Mouse (Mus musculus) urinary bladder, postnatal 0 days (tissue): ENCODE data around the gene AC170998.1. TPM values are rescaled to one million over a fixed set of nuclear protein-coding genes. Genes with fewer than 3 reads are reported as not detected.

Experiments
- polyA plus RNA-seq: library from polyadenylated mRNA; unstranded; fragments of >200 nt; fragmentation: Nextera tagmentation; extraction: Ambion mirVana; gene quantifications from 2 replicates; pipeline ENCODE4 v1.2.1, GENCODE M21; 2015

AC170998.1 gene
- polyA plus RNA-seq = 2.0 and 2.2 TPM in 2 replicates

GRCm38 (mm10) chr17:28725783-28726182, at the start of gene AC170998.1:
Gene AC170998.1, plus strand, starts transcription at chr17:28726083.

GRCm38 (mm10) chr17:28689586-28690283, 36.1 kb upstream of the AC170998.1 start, which contains the start of gene Slc26a8:
Gene Slc26a8, minus strand, starts transcription at chr17:28690233.

GRCm38 (mm10) chr17:28690776-28691686, 34.9 kb upstream of the AC170998.1 start, which contains the start of gene Mapk14:
Gene Mapk14, plus strand, starts transcription at chr17:28691329.

GRCm38 (mm10) chr17:28769121-28769874, 43.4 kb downstream of the AC170998.1 start, which contains the start of gene Mapk13:
Gene Mapk13, plus strand, starts transcription at chr17:28769297.

Other genes starting within 250 kb of the AC170998.1 start
- gene Fkbp5, start 208.6 kb upstream of the AC170998.1 start, polyA plus RNA-seq = 12.4 and 15.0 TPM in 2 replicates
- not detected in 2 replicates for gene Armc12, start 195.3 kb upstream of the AC170998.1 start, polyA plus RNA-seq
- not detected in 2 replicates for gene Clpsl2, start 176.7 kb upstream of the AC170998.1 start, polyA plus RNA-seq
- gene Clps, start 165.3 kb upstream of the AC170998.1 start, polyA plus RNA-seq = 0.22 TPM in 1 of 2 replicates, not detected in the other
- gene Lhfpl5, start 150.4 kb upstream of the AC170998.1 start, polyA plus RNA-seq = 0.28 and 0.30 TPM in 2 replicates
- gene Srpk1, start 103.4 kb upstream of the AC170998.1 start, polyA plus RNA-seq = 39.4 and 42.8 TPM in 2 replicates
- gene Slc26a8, start 35.9 kb upstream of the AC170998.1 start, polyA plus RNA-seq = 0.33 and 0.36 TPM in 2 replicates
- gene Mapk14, start 34.8 kb upstream of the AC170998.1 start, polyA plus RNA-seq = 37.0 and 41.2 TPM in 2 replicates
- gene Mapk13, start 43.2 kb downstream of the AC170998.1 start, polyA plus RNA-seq = 27.3 and 28.6 TPM in 2 replicates
- 3.9 and 4.4 TPM in 2 replicates for gene Brpf3, start 75.0 kb downstream of the AC170998.1 start, polyA plus RNA-seq
- 0.02 and 0.04 TPM in 2 replicates for gene Pnpla1, start 132.3 kb downstream of the AC170998.1 start, polyA plus RNA-seq
- gene 4930539E08Rik, start 189.2 kb downstream of the AC170998.1 start, polyA plus RNA-seq = 0.05 TPM in 1 of 2 replicates, not detected in the other
- gene Pxt1, start 217.8 kb downstream of the AC170998.1 start, polyA plus RNA-seq = not detected in 2 replicates
- gene Kctd20, start 225.9 kb downstream of the AC170998.1 start, polyA plus RNA-seq = 37.7 and 46.9 TPM in 2 replicates